Mouse (Mus musculus): ENCODE measurements around the gene Gskip. TPM values are rescaled to one million over a fixed set of nuclear protein-coding genes. Genes with fewer than 3 reads are reported as not detected.

Gskip gene
- 10 to 100 TPM; 13.6 TPM for total RNA-seq (2021)

DNA sequence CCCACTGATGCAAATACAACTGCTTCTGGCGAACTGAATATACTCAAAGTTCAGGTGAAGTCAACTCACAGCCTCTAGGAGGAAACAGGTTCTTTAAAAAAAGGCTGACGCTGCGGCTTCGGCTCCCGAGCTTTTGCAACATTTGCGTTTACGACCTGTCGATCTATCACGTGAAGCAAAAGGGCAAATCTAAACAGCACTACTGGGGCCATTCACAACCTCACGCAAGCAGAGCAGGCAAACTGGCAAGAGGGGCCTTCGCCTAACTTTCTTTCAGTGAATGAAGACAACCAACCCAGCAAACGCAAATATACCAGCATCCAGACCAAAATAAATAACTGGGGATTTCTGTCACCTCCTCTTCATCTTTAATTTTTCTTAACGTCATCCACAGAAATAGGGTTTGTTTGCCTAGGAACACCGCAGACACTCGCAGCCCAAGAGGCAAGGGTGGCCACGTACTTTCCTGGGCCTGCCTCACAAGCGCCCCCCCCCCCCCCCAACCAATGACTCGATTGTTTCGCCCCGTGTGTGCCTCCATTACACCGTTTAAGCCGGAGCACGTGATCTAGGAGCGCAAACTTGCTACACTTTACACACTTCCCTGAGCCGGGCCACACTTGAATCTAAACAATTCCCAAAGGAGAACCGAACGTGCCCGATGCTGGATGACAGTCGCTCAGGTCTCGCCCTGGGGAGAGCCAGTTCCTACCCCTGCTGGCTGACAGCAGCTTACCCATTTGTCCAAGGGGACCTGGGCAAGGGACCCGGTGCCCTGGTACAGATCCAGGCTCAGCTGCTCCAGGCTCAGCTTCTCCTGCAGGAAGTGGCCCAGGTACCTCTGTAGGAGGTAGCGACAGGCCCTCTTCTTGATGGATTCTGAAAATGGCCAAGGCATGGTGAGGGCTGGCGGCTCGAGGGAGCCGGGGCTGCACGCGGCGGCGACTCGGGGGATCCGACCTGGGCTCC is at the start of gene Gskip:
TSS of gene Gskip (plus strand) at position 897 of the 969 bp plus-strand sequence.
- DNase-seq (ENCODE audit: extremely low spot score in 1 of 2, low spot score in 2 of 2), result peak; percentile 12 to 38
- intact Hi-C loops (cut with DNase I), result loop anchor here (5.0 kb wide), 1 partner anchor 38 kb away; no protein-coding TSS in a partner anchor

DNA sequence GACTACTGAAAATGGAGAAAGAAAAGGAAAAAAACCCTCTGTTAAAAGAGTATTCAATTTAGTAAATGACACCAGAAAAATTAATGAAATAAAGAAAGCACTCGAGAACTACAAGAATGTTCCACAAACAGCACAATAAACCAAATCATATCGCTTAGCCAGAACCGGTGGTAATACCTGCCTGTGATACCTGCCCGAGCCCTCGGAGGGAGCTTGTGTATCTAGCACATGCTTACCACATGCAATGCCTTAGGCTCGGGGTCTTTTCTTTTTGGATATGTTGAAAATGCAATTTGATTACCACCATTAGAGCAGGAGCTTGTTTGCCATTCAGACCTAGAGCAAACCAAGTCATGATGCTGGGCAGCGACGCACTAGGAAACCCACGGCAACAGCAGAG is 48.1 kb upstream of the Gskip start:
- intact Hi-C loops (cut with DNase I), result no loop called here
- DNase-seq (ENCODE audit: extremely low spot score in 1 of 2, low spot score in 2 of 2), result no peak

DNA sequence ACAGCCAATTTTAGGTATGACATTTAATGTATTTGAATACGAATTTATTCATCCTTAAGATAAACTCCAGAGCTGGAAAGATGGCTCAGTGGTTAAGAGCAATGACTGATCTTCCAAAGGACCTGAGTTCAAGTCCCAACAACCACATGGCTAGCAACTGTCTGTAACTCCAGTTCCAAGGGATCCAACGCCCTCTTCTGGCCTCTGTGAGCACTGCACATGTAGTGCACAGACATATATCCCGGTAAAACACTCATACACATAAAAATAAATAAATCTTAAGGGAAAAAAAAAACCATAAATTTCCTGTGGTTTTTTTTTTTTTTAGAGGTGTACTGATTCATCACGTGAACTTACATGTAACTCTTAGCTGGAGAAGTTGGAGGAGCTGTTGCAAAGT is 47.1 kb upstream of the Gskip start:
- intact Hi-C loops (cut with DNase I), result no loop called here
- DNase-seq (ENCODE audit: extremely low spot score in 1 of 2, low spot score in 2 of 2), result no peak

- intact Hi-C loops (cut with DNase I), result no loop called here
Observed at GRCm38 (mm10) chr12:105642770-105643321, 41.8 kb upstream of the Gskip start.

DNA sequence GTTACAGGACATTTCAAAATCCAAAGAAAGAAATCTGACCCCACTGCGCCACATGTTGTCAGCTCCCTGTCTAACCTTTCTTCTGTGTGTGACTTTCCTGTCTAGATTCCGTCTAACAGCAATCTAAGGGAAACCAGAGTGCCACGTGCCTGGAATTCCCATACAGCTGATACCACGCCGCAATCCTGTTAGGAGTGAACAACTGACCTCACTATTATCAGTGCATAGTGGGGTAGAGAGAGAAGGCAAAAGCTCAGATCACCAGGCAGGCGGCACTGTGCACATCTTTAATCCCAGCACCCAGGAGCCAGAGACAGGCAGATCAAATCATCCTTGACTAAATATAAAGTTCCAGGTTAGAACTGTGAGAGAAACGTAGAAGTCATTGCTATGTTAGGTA is 28.8 kb upstream of the Gskip start:
- DNase-seq (ENCODE audit: extremely low spot score in 1 of 2, low spot score in 2 of 2), result no peak
- intact Hi-C loops (cut with DNase I), result no loop called here

More at GRCm38 (mm10) chr12:105642770-105643321, 41.8 kb upstream of the Gskip start:
- DNase-seq (ENCODE audit: extremely low spot score in 1 of 2, low spot score in 2 of 2), result no peak

GRCm38 (mm10) chr12:105676274-105676673 is 8.4 kb upstream of the Gskip start:
- intact Hi-C loops (cut with DNase I), result no loop called here

GRCm38 (mm10) chr12:105678211-105678610 is 6.4 kb upstream of the Gskip start:
- intact Hi-C loops (cut with DNase I), result no loop called here
- no peak for DNase-seq (ENCODE audit: extremely low spot score in 1 of 2, low spot score in 2 of 2)

More at GRCm38 (mm10) chr12:105676274-105676673, 8.4 kb upstream of the Gskip start:
- DNase-seq (ENCODE audit: extremely low spot score in 1 of 2, low spot score in 2 of 2), result no peak

DNA sequence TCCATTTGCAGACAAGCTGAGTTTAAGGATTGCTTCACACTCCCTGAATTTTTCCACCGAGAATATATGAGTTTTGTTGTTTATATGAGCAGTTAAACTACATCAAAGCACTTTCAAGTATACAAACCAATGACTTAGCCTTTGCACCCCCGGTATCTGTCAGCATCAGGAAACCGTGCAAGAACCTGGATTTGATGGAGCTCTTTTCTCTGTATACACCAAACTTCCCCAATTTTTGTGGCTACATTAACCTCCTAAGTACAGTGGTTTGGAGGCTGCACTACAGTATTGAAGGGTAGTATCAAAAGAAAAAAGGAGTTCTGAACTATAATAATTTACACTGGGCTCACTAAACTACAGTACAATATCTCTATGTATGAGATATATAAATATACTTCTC is 5.9 kb upstream of the Gskip start:
- intact Hi-C loops (cut with DNase I), result no loop called here
- no peak for DNase-seq (ENCODE audit: extremely low spot score in 1 of 2, low spot score in 2 of 2)

DNA sequence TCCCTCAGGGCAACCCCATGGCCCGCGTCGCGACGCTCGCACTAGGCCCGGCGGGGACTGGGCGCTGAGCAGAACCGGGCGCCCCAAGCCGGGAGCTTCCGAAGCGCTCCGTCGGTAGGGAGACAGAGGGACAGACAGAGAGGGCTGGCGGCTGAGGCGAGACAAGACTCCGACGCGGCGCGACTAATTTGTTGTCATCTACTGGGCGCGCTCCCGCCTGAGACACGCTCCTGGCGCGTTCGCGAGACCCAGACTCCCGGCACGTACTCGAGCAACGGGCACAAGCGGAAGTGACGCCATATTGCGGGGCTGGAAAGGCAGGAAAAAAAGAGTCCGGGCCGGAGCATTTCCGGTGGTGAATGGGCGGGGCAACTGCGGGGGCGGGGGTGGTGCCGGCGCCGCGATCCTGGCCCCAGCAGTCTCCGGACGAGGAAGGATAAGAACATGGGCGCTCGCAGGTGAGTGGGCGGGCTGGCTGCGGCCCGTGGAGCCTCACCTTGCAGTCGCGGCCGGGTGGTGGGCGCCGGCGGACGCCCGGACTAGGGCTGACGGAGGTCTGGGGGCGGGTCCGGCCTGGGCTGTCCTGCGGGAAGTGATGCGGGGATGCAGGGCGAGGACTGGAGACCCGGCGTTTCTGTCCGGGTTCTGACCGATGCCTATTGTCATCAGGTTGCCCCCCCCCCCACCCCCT is 517 bp downstream of the Gskip start, which contains the start of gene Atg2b:
TSS of gene Atg2b (minus strand) at position 211 of the 691 bp plus-strand sequence.
- intact Hi-C loops (cut with DNase I), result no loop called here
- peak; percentile 97 to 98 for DNase-seq (ENCODE audit: extremely low spot score in 1 of 2, low spot score in 2 of 2)

GRCm38 (mm10) chr12:105686791-105687190 is 2.2 kb downstream of the Gskip start:
- no peak for DNase-seq (ENCODE audit: extremely low spot score in 1 of 2, low spot score in 2 of 2)
- intact Hi-C loops (cut with DNase I), result no loop called here

DNA sequence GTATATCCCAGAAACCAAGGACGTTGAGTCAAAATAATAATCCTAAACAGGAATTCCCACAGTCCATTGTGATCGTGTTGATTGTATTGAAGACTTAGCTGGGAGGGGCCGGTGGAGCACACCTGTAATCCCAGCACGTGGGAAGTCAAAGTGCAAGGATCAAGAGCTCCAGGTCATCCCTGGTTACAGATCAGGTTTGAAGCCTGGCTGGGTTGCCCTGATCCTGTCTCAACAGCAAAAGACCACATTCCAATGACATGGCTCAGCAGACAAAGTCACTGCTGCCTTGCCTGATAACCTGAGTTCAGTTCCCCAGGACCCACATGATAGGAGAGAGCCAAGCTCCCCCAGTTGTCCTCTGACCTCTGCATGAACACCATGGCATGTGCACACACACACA is 2.8 kb downstream of the Gskip start:
- intact Hi-C loops (cut with DNase I), result no loop called here

DNA sequence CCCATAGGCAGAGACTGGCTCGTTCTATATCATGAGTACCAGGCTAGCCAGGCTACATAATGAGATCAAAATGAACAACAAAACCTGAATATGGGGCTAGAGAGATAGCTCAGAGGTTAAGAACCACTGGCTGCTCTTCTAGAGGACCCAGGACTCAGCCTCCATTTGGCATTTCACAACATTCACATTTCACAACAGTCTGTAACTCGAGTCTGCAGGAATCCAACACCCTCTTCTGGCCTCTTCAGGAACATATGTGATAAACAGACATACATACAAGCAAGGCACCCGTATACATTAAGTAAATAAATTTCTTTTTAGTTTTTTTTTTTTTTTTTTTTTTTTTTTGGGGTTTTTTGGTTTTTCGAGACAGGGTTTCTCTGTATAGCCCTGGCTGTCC is 3.9 kb downstream of the Gskip start:
- intact Hi-C loops (cut with DNase I), result no loop called here
- DNase-seq (ENCODE audit: extremely low spot score in 1 of 2, low spot score in 2 of 2), result no peak

More for the DNA sequence above, 2.8 kb downstream of the Gskip start:
- no peak for DNase-seq (ENCODE audit: extremely low spot score in 1 of 2, low spot score in 2 of 2)

DNA sequence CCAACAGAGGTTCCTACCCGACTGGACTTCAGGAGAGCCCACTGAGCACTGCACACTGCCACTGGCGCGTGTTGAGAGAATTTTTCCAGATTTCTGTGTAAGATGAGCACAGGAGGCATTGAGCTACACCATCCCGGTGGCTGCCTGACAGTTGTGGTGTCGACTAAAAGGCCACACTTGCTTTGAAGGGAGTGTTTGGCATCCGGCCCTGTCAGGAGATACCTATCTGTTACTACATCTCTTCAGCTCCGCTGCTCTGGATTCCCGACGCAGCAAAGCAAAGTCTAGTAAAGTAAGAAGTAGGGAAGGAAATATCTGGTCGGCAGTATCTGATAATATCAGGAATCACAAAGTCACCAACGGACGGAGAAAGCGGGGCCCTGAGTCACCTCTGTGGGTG is 4.8 kb downstream of the Gskip start:
- intact Hi-C loops (cut with DNase I), result no loop called here

DNA sequence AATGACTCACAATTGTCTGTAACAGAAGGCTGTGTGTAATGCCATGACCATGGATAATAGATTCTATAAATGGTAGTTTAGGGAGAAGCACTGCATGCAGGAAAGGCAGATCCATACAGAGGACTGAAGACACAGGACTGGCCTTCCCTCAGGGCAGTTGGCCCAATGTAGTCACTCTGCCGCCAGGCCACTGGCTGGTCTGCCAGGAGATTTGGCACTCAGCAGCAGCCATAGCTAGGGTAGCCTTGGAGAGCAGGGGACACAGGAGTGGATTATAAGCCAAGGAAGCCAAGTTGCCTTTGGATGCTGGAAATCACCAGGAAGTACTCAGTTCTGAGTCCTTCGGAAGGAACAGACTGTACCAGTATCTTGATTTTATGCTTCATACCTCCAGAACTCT is 9.4 kb downstream of the Gskip start:
- no peak for DNase-seq (ENCODE audit: extremely low spot score in 1 of 2, low spot score in 2 of 2)
- intact Hi-C loops (cut with DNase I), result no loop called here

More for the DNA sequence above, 4.8 kb downstream of the Gskip start:
- DNase-seq (ENCODE audit: extremely low spot score in 1 of 2, low spot score in 2 of 2), result no peak

DNA sequence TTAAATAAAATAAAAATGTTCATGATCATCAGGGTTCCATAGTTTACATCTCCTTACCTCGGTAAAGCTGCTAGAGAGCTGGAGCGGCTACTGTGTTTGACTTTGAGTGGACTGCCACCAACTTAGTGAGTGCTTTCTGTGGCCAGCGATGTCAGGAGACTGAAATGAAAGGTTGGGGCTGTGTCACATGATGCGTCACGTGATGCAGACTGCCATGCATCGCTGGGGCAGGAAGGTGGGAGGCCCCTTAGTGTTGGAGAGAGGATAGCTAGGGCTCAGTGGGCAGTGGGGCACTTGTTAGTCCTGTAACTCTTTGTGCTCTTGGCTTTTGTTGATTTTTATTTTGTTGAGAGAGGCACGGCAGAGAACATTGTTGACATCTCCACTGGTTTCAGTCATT is 11.2 kb downstream of the Gskip start:
- intact Hi-C loops (cut with DNase I), result no loop called here
- no peak for DNase-seq (ENCODE audit: extremely low spot score in 1 of 2, low spot score in 2 of 2)

GRCm38 (mm10) chr12:105697104-105697780 is 12.6 kb downstream of the Gskip start:
- intact Hi-C loops (cut with DNase I), result no loop called here
- no peak for DNase-seq (ENCODE audit: extremely low spot score in 1 of 2, low spot score in 2 of 2)

DNA sequence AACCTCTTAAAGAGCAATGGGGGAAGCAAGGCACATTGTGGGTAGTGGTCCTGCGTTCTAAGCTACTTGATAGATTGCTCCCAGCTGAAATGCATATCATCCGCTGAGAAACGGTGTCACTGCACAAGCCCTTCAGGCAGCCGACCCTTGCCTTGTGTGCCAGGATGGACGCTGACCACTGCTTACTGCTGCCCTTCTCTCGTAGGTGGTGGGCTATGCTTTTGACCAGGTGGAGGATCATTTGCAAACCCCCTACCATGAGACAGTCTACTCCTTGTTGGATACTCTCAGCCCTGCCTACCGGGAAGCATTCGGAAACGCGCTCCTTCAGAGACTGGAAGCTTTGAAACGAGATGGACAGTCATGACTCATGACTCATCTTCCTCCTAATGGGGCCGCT is 15.8 kb downstream of the Gskip start:
- DNase-seq (ENCODE audit: extremely low spot score in 1 of 2, low spot score in 2 of 2), result no peak
- intact Hi-C loops (cut with DNase I), result no loop called here

DNA sequence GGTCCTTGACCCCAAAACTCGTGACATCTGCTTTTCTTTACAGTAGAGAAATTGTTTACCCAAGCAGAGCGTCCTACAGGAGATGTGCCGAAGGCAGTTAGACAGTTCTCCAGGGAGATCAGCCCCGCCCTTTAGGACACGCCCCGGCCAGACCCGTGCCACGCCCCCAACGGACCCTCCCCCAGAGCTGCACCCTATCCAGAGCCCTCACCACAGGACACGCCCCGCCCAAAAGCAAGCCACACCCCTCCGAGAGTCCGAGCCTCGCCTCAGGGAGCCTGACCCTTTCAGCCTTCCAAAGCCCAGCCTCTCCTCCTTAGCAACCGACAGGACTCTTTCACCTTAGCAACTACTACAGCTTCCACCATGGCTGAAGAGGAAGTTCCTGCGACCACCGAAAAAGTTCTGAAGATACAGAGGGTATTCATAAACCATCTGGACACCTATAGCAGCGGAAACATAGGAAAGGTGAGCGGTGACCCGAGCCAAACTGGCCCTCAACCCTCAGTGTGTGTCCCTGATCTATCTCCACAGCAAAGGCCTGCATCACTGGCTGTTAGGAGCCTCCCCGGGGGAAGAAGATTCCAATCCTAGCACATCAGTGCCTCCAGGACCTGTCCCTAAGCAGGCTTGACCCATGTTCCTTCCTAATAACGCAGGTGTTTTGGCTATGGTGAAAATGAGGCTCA is 21.3 kb downstream of the Gskip start, which contains the start of gene Ak7:
TSS of gene Ak7 (plus strand) at position 178 of the 689 bp plus-strand sequence.
- peak in 1 of 2 experiments; percentile 88 for DNase-seq (ENCODE audit: extremely low spot score in 1 of 2, low spot score in 2 of 2)
- intact Hi-C loops (cut with DNase I), result no loop called here

Data from left cerebral cortex, postnatal 10 days (tissue).